Mouse (Mus musculus): ENCODE measurements around the gene Sh2d3c.

Gene Sh2d3c

DNA sequence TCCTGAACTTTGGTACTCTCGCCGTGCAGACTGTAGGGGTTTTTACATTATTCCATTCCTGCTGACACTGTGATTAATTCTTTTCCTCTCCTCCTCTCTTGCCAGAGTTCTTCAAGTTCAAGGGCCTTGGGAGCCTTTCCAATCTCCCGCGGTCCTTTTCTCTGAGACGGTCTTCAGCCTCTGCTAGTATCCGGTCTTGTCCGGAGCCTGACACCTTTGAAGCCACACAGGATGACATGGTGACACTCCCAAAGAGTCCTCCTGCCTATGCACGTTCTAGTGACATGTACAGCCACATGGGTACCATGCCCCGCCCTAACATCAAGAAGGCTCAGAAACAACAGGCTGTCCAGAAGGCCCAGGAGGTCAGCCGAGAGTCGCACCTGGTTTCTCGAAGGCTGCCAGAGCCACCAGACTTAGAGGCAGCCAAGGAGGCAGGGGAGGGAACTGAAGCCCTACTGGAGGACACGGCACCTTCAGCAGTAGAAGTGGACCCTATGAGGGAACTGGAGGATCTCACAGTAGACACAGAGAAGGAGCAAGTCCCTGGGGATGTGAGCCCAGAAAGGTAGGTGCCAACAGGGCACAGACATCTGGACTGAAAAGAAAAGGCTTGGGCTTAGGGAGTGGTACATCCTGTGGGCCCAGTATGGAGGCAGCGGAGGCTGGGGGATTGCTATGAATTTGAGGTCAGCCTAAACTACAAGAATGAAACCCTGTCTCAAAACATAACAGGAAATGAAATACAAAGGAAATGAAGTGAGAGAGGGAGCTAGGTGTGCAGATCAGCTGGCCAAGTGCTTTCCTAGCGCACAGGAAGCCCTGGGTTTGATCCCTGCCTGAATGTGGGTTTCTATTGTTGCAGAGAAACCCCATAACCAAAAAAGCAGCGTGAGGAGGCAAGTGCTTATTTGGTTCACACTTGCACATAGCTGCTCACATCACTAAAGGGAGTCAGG, 4.3 kb downstream of the Sh2d3c start:
- no peak for DNase-seq (ENCODE audit: low read depth, low spot score)

DNA sequence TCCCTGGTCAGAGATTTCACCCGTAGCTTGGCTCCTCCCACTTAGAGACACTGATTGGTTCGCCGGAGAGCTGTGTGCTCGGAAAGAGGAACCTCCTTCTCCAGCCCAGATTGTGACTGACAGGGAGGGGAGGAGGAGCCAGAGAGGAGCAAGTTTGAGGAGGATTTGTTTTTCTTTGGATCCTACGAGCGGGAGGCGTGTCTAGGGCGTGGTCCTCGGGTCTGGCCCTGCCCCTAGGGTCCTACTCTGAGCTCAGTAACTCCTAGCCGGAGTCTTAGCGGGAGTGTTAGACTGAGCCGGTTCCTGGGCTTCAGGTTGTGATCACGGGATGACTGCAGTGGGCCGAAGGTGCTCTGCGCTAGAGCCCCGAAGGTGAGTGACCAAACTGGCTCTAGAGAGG, 6.6 kb downstream of the Sh2d3c start:
- DNase-seq (ENCODE audit: low read depth, low spot score), result peak; percentile 97

DNA sequence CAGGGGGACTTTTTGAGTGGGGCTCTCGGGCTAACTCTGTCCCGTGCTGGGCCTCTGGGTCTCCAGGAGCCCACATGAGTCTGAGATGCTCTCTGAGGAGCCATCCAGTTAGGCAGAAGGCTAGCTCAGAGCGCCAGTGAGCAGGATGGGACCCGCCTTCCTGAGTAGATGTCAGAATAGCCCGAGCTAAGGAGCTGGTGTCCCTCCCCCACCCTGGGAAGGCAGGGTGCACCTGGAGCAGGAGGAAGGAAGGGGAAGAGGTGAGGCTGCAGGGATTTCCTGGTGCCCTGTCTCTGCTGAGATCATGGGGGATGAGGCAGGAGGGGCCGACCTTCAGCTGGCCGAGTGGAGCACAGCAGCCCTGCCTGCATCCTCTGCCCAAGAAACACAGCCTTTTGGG, 7.6 kb downstream of the Sh2d3c start:
- DNase-seq (ENCODE audit: low read depth, low spot score), result no peak

GRCm38 (mm10) chr2:32729547-32729946, 8.7 kb downstream of the Sh2d3c start:
- DNase-seq (ENCODE audit: low read depth, low spot score), result no peak

- DNase-seq (ENCODE audit: low read depth, low spot score), result peak; percentile 83
These were observed 10.0 kb downstream of the Sh2d3c start for GRCm38 (mm10) chr2:32730854-32731253.

DNA sequence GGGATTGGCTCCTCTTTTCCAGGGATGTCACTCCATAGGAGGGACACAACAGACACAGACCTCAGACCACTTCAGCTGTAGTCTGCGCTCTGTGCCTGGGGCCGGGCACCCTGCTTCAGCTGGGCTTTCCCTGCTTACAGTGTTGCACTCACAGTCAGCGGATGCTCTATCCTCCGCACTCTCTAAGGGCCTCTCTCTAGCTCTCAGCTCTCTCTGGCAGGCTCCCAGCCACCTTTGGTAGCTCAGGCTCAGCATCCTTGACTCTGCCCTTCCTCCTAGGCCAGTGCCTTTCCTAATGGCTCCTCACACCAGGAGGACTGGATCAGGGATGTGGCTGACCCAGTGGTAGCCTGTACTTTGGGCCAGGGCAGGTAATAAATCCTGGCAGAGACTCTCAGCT, 11.1 kb downstream of the Sh2d3c start:
- DNase-seq (ENCODE audit: low read depth, low spot score), result no peak

DNA sequence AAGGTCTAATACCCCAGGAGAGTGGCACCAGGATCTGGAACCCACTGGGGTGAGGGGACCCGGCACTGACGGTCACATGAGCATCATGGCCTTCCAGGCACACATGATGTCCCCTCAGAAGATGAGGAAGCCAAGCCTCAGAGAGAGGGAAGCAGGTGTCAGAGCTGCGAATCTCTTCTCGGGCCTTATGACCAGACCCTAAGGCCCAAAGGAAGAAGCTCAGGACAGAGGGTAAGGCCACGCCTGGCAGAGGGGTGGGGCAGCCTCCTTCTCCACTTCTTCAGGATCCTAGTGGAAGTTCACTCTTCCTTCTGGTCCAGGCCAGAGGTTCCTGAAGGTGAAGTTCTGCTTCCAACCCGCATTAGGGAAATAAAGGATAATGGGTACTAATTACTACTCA, 11.8 kb downstream of the Sh2d3c start:
- DNase-seq (ENCODE audit: low read depth, low spot score), result no peak

DNA sequence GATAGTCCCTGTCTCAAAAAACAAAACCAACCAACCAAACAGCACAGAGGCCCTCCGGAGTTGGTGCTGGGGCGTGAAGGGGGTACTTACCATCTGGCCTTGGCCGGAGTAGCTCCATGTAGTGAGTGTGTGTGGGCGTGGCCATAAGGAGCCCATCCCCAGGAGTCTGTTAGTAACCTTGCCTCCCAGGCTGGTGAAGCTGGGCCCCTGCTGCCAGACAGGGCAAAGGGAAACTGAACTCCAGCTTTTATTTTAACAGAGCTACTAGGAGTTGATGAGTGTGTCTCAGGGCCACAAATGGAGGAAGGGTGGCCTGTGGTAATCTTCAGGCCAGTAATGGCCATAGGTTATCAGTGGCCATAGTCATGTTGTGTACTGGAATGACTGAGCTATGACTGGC, 13.6 kb downstream of the Sh2d3c start:
- no peak for DNase-seq (ENCODE audit: low read depth, low spot score)

DNA sequence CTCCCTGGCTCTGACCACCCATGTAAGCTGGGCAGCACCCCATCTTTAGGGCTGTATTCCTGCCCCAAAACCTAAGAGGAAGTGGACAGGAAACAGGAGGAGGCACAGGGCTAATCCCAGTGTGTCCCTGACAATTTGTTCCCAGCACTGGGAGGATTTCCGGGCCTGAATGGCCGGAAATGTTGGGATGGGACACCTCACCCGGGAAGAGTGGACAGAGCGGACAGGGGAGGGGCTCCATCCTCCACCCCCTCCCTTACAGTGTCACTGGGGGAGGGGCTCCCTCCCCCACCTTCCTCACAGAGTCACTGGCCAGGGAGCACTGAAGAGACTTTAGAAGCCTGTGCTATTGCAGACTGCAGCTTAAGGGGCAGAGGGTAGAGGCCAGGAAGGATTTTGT, 14.1 kb downstream of the Sh2d3c start:
- no peak for DNase-seq (ENCODE audit: low read depth, low spot score)

GRCm38 (mm10) chr2:32736306-32736829, 15.5 kb downstream of the Sh2d3c start:
- no peak for DNase-seq (ENCODE audit: low read depth, low spot score)

DNA sequence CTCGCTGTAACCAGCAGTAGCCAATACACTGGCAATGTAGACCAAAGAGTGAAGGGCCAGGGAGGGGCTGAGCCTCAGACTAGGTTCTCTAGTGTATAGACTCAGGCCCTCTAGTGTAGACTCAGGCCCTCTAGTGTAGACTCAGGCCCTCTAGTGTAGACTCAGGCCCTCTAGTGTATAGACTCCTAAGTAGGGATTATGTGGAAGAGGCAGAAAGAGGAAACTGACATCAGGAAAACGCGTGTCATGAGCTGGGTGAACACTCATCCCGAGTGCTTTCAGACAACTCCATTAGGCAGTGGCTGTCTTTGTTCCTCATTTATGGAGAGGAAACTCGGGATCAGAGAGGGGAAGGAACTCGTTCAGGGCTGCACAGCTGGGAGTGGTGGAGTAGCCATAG, 16.2 kb downstream of the Sh2d3c start:
- DNase-seq (ENCODE audit: low read depth, low spot score), result no peak

DNA sequence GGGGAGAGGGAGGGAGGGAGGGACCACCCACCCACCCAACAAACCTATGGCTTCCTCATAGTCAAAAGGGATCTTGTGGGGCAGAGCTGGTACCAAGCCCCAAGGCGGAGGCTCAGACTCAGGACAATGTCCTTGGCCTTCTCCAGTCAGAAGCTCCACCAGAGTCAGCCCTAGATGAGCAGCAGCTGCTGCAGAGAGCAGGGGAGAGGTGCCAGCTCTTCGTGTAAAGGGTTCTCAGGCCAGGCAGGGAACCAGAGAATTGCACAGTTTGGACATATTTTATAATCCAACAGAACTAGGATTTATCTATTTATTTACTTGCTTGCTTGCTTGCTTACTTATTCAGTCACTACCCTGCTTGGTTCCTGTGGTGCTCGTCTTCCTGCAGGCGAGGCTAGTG, 18.5 kb downstream of the Sh2d3c start:
- no peak for DNase-seq (ENCODE audit: low read depth, low spot score)

DNA sequence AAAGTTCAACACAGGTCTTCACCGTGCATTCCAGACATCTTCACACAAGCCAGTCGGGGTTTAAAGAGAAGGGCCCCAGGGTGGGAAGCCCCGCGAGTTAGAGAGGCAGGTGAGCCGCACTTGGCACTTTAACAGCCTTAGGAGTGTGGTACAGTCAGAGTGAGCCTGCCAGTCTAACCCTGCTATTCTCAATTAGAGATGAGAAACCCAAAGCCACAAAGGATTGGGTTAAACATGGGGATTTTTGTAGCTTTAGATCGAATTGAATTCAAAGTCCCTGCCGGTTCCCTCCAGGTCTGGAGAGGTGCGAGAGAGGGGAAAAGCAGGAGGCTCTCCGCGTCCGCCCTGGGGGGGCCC, 20.0 kb downstream of the Sh2d3c start, which contains the start of gene 6330409D20Rik:
Gene 6330409D20Rik, minus strand, starts transcription at position 101 of the 357 bp plus-strand sequence.
- no peak for DNase-seq (ENCODE audit: low read depth, low spot score)

DNA sequence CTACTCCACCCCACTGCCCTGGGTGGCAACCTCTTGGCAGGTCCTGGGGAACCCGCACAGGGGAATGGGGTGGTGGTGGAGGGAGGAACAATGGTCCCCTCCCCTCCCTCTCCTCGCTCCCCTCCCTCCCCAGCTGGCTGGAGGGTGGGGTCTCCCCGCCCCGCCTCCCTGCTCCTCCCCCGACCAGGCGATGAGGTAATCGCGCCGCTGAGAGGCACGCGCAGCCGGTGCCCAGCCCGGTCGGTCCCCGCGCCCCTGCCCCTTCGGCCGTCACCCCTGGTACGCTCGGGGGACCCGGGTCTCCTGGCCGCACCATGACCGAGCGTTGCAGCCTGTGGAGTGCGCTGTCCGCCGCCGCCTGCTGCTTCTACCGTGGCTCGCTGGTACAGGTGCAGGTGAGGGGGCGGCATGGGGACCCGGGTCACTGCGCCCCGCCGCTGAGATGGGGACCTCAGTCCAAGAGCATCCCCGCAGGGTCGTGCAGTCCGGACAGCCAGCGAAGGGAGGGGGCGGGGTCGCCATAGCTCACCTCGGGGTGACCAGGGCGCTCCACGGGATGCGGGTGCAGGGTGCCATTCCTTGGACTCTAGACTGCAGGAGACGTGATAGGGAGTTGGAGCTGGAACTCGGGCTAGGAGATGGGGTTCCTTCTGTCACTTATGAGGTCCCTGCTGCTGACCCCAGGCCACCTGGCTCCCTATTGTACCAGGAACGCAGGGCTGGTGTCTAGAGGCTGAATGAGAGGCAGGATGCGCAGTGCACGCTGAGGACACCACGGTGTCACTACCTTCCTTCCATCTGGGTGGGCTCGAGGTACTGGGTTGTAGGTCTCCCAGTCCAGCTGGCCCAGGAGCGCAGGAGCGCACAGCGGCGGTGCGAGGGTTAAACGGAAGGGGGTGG, 20.7 kb downstream of the Sh2d3c start:
- peak; percentile 70 for DNase-seq (ENCODE audit: low read depth, low spot score)

DNA sequence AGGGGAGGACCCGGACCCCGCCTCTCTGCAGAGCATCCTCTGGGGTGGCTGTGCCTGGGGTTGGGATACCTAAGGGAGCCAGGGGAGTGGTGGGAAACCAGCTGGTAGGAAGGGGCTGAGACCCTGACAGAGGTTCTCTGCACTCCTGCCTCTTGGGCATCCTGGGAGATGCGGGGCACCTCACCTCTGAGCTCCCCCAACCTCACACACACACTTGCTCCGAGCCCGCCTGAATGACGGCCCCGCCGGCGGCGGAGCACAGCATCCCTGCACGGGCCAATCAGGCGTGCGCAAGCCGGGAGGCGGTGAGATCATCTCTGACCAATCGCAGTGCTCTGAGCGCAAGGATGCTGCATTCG, 21.3 kb downstream of the Sh2d3c start:
- peak; percentile 69 for DNase-seq (ENCODE audit: low read depth, low spot score)

GRCm38 (mm10) chr2:32744272-32744982, 23.6 kb downstream of the Sh2d3c start:
- DNase-seq (ENCODE audit: low read depth, low spot score), result no peak

DNA sequence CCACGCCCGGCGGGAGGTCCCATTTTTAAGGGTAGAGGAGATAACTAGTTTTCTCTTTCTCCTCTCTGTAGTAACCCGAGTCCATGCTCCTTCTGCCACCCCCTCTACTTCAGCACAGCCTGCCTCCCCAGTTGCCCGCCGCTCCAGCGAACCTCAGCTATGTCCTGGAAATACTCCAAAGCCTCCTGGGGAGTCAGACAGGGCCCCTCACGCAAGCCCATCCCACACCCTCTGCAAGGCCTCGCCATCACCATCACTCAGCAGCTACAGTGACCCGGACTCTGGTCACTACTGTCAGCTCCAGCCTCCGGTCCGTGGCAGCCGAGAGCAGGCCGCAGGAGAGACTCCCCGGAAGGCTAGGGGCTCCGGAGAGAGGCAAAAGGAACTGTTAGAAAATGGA, 28.2 kb downstream of the Sh2d3c start:
- DNase-seq (ENCODE audit: low read depth, low spot score), result no peak

DNA sequence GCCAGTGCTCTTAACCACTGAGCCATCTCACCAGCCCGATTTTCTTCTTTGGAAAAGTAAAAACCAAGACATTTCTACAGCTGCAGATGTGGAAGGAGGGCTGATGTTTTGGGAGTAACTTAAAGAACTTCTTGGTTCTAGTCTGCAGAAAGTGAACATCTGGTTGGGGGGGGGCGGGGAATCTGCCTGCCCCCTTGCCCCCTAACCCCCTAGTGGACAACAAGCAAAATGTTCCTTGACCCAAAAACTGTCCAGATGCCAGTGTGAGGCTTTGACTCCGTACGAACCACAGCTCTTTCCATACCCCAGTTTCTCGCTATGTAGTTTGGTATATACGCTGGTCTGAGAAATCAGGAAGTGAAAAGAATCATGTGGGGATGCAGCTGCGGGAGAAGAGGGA, 29.3 kb downstream of the Sh2d3c start:
- no peak for DNase-seq (ENCODE audit: low read depth, low spot score)

GRCm38 (mm10) chr2:32750887-32751664, 30.2 kb downstream of the Sh2d3c start:
- peak; percentile 90 for DNase-seq (ENCODE audit: low read depth, low spot score)

- DNase-seq (ENCODE audit: low read depth, low spot score), result no peak
These were observed 30.8 kb downstream of the Sh2d3c start for GRCm38 (mm10) chr2:32751665-32752033.

GRCm38 (mm10) chr2:32752181-32752580, 31.3 kb downstream of the Sh2d3c start:
- DNase-seq (ENCODE audit: low read depth, low spot score), result no peak
